In the genomic region with DNA sequence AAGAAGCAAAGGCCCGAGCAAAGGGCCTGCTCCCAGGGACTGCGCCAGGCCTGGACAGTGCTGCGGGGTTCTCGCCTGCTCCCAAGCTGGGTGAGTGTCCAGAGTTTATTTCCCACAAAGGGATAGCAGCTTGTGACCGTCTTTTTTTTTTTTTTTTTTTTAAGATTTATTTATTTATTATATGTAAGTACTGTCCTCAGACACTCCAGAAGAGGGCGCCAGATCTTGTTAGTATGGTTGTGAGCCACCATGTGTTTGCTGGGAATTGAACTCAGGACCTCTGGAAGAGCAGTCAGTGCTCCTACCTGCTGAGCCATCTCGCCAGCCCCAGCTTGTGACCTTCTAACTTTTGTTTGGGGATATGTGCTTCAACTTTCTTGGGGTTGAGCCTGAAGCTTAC, we compare ENCODE assay signal across 9 mouse cellular contexts. TPM values are rescaled to one million over a fixed set of nuclear protein-coding genes. Genes with fewer than 3 reads are reported as not detected.
DNase-seq lines count a peak whose midpoint lies in the region; ATAC-seq and TF ChIP-seq lines count a peak whose summit lies in the region.
"Had no signal": no experiment of that assay in that cellular context is flagged by ENCODE, and none has a peak within 500 bp of the region (broad histone marks: within the 10 kb centered on the region; RNA-seq: fewer than 3 reads in every experiment).

No protein-coding gene starts in this region.

- H3K27me3 ChIP-seq in intestine, postnatal 0 days (replicated peaks; ENCODE audit: control insufficient read depth, insufficient read depth, low read length) = no peaks in the 10 kb centered on the region
- no peaks in the 10 kb centered on the region for H3K27me3 ChIP-seq in intestine, embryonic 16.5 days (replicated peaks; ENCODE audit: control insufficient read depth, insufficient read depth, low read length)
- H3K27me3 ChIP-seq in embryonic facial prominence, embryonic 10.5 days (replicated peaks; ENCODE audit: low read depth, poor library complexity, severe bottlenecking) = no peaks in the 10 kb centered on the region
- H3K27me3 ChIP-seq: limb, embryonic 13.5 days had no signal

- intact Hi-C loops in left cerebral cortex, postnatal 36 days (cut with DNase I) = no loop called here

- no peak overlapping the region for H3K9ac ChIP-seq in intestine, postnatal 0 days (ENCODE audit: low read depth, low read length)
- H3K9ac ChIP-seq in intestine, embryonic 16.5 days (ENCODE audit: low read depth, low read length) = no peak overlapping the region
- H3K9ac ChIP-seq: limb, embryonic 13.5 days had no signal

- H3K4me1 ChIP-seq in intestine, postnatal 0 days (replicated peaks; ENCODE audit: control insufficient read depth, insufficient read depth, low read length) = no peaks in the 10 kb centered on the region
- 0 out of 2 replicates have a peak, but pooled peaks cover 4% of the 10 kb centered on the region for H3K4me1 ChIP-seq in intestine, embryonic 16.5 days (ENCODE audit: control insufficient read depth, insufficient read depth, low read length)
- H3K4me1 ChIP-seq in embryonic facial prominence, embryonic 10.5 days = no peaks in the 10 kb centered on the region
- H3K4me1 ChIP-seq: limb, embryonic 13.5 days had no signal

- H3K36me3 ChIP-seq in intestine, postnatal 0 days (ENCODE audit: control insufficient read depth, insufficient read depth) = peaks cover 84% of the 10 kb centered on the region
- H3K36me3 ChIP-seq in intestine, embryonic 16.5 days (ENCODE audit: control insufficient read depth, insufficient read depth, low read length) = peaks cover 51% of the 10 kb centered on the region
- peaks cover 100% of the 10 kb centered on the region for H3K36me3 ChIP-seq in embryonic facial prominence, embryonic 10.5 days (replicated peaks)

- no peaks in the 10 kb centered on the region for H3K9me3 ChIP-seq in intestine, postnatal 0 days (ENCODE audit: control insufficient read depth)
- no peaks in the 10 kb centered on the region for H3K9me3 ChIP-seq in intestine, embryonic 16.5 days (ENCODE audit: control insufficient read depth, low read length)
- H3K9me3 ChIP-seq in embryonic facial prominence, embryonic 10.5 days = no peaks in the 10 kb centered on the region
- H3K9me3 ChIP-seq: limb, embryonic 13.5 days had no signal

- peak; percentile 61 for TF ChIP-seq CTCF in intestine, postnatal 0 days (IDR thresholded peaks at IDR 0.05; ENCODE audit: low read depth)

- 75% methylated on average over 7 of the region's 7 CpGs for WGBS in intestine, postnatal 0 days
- 73% methylated on average over 7 of the region's 7 CpGs for WGBS in intestine, embryonic 16.5 days
- WGBS in embryonic facial prominence, embryonic 10.5 days = 81% methylated on average over 7 of the region's 7 CpGs

- no peak overlapping the region for H3K4me2 ChIP-seq in intestine, postnatal 0 days (replicated peaks; ENCODE audit: low read depth)
- no peak overlapping the region for H3K4me2 ChIP-seq in intestine, embryonic 16.5 days (ENCODE audit: low read depth, low read length)
- H3K4me2 ChIP-seq: limb, embryonic 13.5 days had no signal

- DNase-seq in thymus, postnatal 4 days = peak; percentile 65
- DNase-seq in thymus, postnatal 36 days = no peak
- peak; percentile 32 for DNase-seq in embryonic facial prominence, embryonic 10.5 days (ENCODE audit: low spot score)
- no peak for DNase-seq in left cerebral cortex, postnatal 36 days (ENCODE audit: low spot score in 2 of 2)
- no peak for DNase-seq in urinary bladder, adult 2 months (ENCODE audit: low spot score)

- no peak overlapping the region for H3K4me3 ChIP-seq in intestine, postnatal 0 days (ENCODE audit: low read depth, low read length)
- H3K4me3 ChIP-seq in intestine, embryonic 16.5 days (ENCODE audit: low read length) = no peak overlapping the region
- H3K4me3 ChIP-seq in embryonic facial prominence, embryonic 10.5 days = no peak overlapping the region
- H3K4me3 ChIP-seq: limb, embryonic 13.5 days had no signal

- no peak for ATAC-seq in intestine, postnatal 0 days
- no peak for ATAC-seq in intestine, embryonic 16.5 days
- ATAC-seq in erythroid progenitor cell, adult 5-6 weeks (replicated peaks; ENCODE audit: low FRiP score, poor library complexity, severe bottlenecking) = no peak

- no peak overlapping the region for H3K27ac ChIP-seq in intestine, postnatal 0 days (ENCODE audit: low read depth, low read length)
- H3K27ac ChIP-seq in intestine, embryonic 16.5 days (ENCODE audit: low read length) = no peak overlapping the region
- no peak overlapping the region for H3K27ac ChIP-seq in embryonic facial prominence, embryonic 10.5 days (replicated peaks)
- H3K27ac ChIP-seq: limb, embryonic 13.5 days had no signal

RNA-seq across cellular contexts. Expression of a gene that starts 8.7 kb away (rescaled TPM):
- 54.7 and 65.1 TPM in 2 replicates for polyA plus RNA-seq in intestine, postnatal 0 days (2015; fragmentation: Nextera tagmentation; extraction: Ambion mirVana)
- 130 and 131 TPM in 2 replicates for polyA plus RNA-seq in intestine, embryonic 16.5 days (2015; fragmentation: Nextera tagmentation; extraction: Ambion mirVana)
- 179 and 187 TPM in 2 replicates for polyA plus RNA-seq in embryonic facial prominence, embryonic 10.5 days (2016; fragmentation: Nextera tagmentation; extraction: Ambion mirVana)
- total RNA-seq in erythroid progenitor cell, adult 5-6 weeks (2015; ENCODE audit: low replicate concordance) = 258 and 265 TPM in 2 replicates
- total RNA-seq in erythroid progenitor cell, adult 5-6 weeks (2017; ENCODE audit: low replicate concordance) = 262 and 283 TPM in 2 replicates
- total RNA-seq in left cerebral cortex, postnatal 36 days (2021) = 10 to 100 TPM; 50.4 to 84.5 TPM
- 161 and 233 TPM in 2 replicates for polyA plus RNA-seq in urinary bladder, adult 2 months (2012; rRNA removed)

RNA-seq across cellular contexts. Expression of a gene that starts 10.0 kb away (rescaled TPM):
- polyA plus RNA-seq in intestine, postnatal 0 days (2015; fragmentation: Nextera tagmentation; extraction: Ambion mirVana) = 152 and 153 TPM in 2 replicates
- polyA plus RNA-seq in intestine, embryonic 16.5 days (2015; fragmentation: Nextera tagmentation; extraction: Ambion mirVana) = 180 and 196 TPM in 2 replicates
- 170 and 178 TPM in 2 replicates for polyA plus RNA-seq in embryonic facial prominence, embryonic 10.5 days (2016; fragmentation: Nextera tagmentation; extraction: Ambion mirVana)
- 47.2 and 63.7 TPM in 2 replicates for total RNA-seq in erythroid progenitor cell, adult 5-6 weeks (2015; ENCODE audit: low replicate concordance)
- total RNA-seq in erythroid progenitor cell, adult 5-6 weeks (2017; ENCODE audit: low replicate concordance) = 69.4 and 71.4 TPM in 2 replicates
- total RNA-seq in left cerebral cortex, postnatal 36 days (2021) = 100 to 1,000 TPM in 1 of 2 experiments, 10 to 100 TPM in 1; 88.7 to 101 TPM
- 110 and 122 TPM in 2 replicates for polyA plus RNA-seq in urinary bladder, adult 2 months (2012; rRNA removed)

RNA-seq across cellular contexts. Expression of a gene that starts 18.3 kb away (rescaled TPM):
- 203 and 212 TPM in 2 replicates for polyA plus RNA-seq in intestine, postnatal 0 days (2015; fragmentation: Nextera tagmentation; extraction: Ambion mirVana)
- polyA plus RNA-seq in intestine, embryonic 16.5 days (2015; fragmentation: Nextera tagmentation; extraction: Ambion mirVana) = 210 and 226 TPM in 2 replicates
- 254 and 259 TPM in 2 replicates for polyA plus RNA-seq in embryonic facial prominence, embryonic 10.5 days (2016; fragmentation: Nextera tagmentation; extraction: Ambion mirVana)
- total RNA-seq in erythroid progenitor cell, adult 5-6 weeks (2015; ENCODE audit: low replicate concordance) = 127 and 129 TPM in 2 replicates
- total RNA-seq in erythroid progenitor cell, adult 5-6 weeks (2017; ENCODE audit: low replicate concordance) = 30.7 and 31.2 TPM in 2 replicates
- 10 to 100 TPM; 77.3 to 91.6 TPM for total RNA-seq in left cerebral cortex, postnatal 36 days (2021)
- polyA plus RNA-seq in urinary bladder, adult 2 months (2012; rRNA removed) = 78.0 and 96.4 TPM in 2 replicates

RNA-seq across cellular contexts. Expression of a gene that starts 18.5 kb away (rescaled TPM):
- polyA plus RNA-seq in intestine, postnatal 0 days (2015; fragmentation: Nextera tagmentation; extraction: Ambion mirVana) = 38.5 and 39.9 TPM in 2 replicates
- polyA plus RNA-seq in intestine, embryonic 16.5 days (2015; fragmentation: Nextera tagmentation; extraction: Ambion mirVana) = 76.3 and 80.5 TPM in 2 replicates
- polyA plus RNA-seq in embryonic facial prominence, embryonic 10.5 days (2016; fragmentation: Nextera tagmentation; extraction: Ambion mirVana) = 43.6 and 43.9 TPM in 2 replicates
- total RNA-seq in erythroid progenitor cell, adult 5-6 weeks (2015; ENCODE audit: low replicate concordance) = not detected in 2 replicates
- total RNA-seq in erythroid progenitor cell, adult 5-6 weeks (2017; ENCODE audit: low replicate concordance) = not detected in 2 replicates
- 10 to 100 TPM in 1 of 2 experiments, 1 to 10 TPM in 1; 5.8 to 10.3 TPM for total RNA-seq in left cerebral cortex, postnatal 36 days (2021)
- polyA plus RNA-seq in urinary bladder, adult 2 months (2012; rRNA removed) = 377 and 402 TPM in 2 replicates

RNA-seq across cellular contexts. Expression of a gene that starts 26.2 kb away (rescaled TPM):
- polyA plus RNA-seq in intestine, postnatal 0 days (2015; fragmentation: Nextera tagmentation; extraction: Ambion mirVana) = 6.3 and 6.5 TPM in 2 replicates
- polyA plus RNA-seq in intestine, embryonic 16.5 days (2015; fragmentation: Nextera tagmentation; extraction: Ambion mirVana) = 3.7 and 4.7 TPM in 2 replicates
- 4.3 and 5.0 TPM in 2 replicates for polyA plus RNA-seq in embryonic facial prominence, embryonic 10.5 days (2016; fragmentation: Nextera tagmentation; extraction: Ambion mirVana)
- 20.9 and 26.0 TPM in 2 replicates for total RNA-seq in erythroid progenitor cell, adult 5-6 weeks (2015; ENCODE audit: low replicate concordance)
- 19.5 and 22.4 TPM in 2 replicates for total RNA-seq in erythroid progenitor cell, adult 5-6 weeks (2017; ENCODE audit: low replicate concordance)
- 10 to 100 TPM; 85.8 to 91.7 TPM for total RNA-seq in left cerebral cortex, postnatal 36 days (2021)
- 58.9 and 76.5 TPM in 2 replicates for polyA plus RNA-seq in urinary bladder, adult 2 months (2012; rRNA removed)

Comparison
In these comparisons a context has a peak if more than half of its experiments do, and no peak if none do; other contexts are left out.
1. DNase-seq: peak in thymus, postnatal 4 days (single experiment) and embryonic facial prominence, embryonic 10.5 days (single experiment); none in thymus, postnatal 36 days (0 of 2), left cerebral cortex, postnatal 36 days (0 of 2) and urinary bladder, adult 2 months (single experiment).